Mouse (Mus musculus): ENCODE data around the gene Tnpo3. TPM values are rescaled to one million over a fixed set of nuclear protein-coding genes. Genes with fewer than 3 reads are reported as not detected.

Tnpo3 gene
- polyA plus RNA-seq, 1 experiment from 2014 or later, result 83.4 TPM

- Histone ChIP-seq H3K4me1 (ENCODE audit: control insufficient read depth, insufficient read depth, low read depth, low read length) (no peaks in the 10 kb centered on the region), H3K27ac (ENCODE audit: low read depth, low read length) (no peak overlapping the region), H3K9ac (ENCODE audit: low read depth, low read length) (no peak overlapping the region), H3K4me3 (ENCODE audit: low read length) (no peak overlapping the region), H3K36me3 (ENCODE audit: control insufficient read depth, insufficient read depth, low read length) (no peaks in the 10 kb centered on the region), H3K27me3 (replicated peaks; ENCODE audit: control insufficient read depth, insufficient read depth, low read length) (no peaks in the 10 kb centered on the region; the same call in 1 of the 2 replicates), H3K9me3 (ENCODE audit: control insufficient read depth, low read length) (no peaks in the 10 kb centered on the region), H3K4me2 (ENCODE audit: low read length) (no peak overlapping the region)
- WGBS, result 76% methylated on average over 3 of the region's 3 CpGs
- ATAC-seq, result no peak
Measured at GRCm38 (mm10) chr6:29637397-29638373, 28.0 kb upstream of the Tnpo3 start.

DNA sequence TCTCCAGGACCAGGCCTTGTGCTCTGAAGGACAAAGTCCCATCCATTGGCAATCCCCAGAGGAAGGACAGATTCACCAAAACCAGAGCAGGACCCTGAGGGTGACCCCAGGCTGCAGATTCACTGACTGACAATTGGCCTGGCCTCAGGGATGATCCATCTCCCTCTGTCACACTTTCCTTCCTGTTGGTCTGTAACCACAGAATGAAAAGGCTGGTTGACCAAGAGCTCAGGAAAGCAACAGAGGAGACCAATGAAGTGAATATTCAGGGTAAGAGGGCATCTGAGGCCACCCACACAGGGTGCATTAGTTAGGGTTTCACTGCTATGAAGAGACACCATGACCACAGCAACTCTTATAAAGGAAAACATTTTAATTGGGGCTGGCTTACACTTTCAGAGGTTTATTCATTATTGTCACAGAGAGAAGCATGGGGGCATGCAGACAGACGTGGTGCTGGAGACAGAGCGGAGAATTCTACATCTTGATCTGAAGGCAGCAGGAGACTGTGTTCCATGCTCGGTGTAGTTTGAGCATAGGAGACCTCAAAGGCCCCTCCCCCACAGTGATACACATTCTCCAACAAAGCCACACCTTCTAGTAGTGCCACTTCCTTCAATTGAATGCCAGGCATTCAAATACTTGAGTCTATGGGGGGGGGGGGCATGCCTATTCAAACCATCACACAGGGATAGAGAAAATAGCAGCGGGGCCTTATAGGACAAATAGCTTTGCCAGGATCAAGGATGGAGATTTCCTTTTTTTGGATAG lies 26.8 kb upstream of the Tnpo3 start:
- no peaks in the 10 kb centered on the region for H3K9me3 ChIP-seq (ENCODE audit: control insufficient read depth, low read length)
- WGBS, result 90% methylated on average over 4 of the region's 4 CpGs

GRCm38 (mm10) chr6:29634537-29634936 lies 24.9 kb upstream of the Tnpo3 start:
- Histone ChIP-seq H3K27ac (ENCODE audit: low read depth, low read length) (no peak overlapping the region), H3K9ac (ENCODE audit: low read depth, low read length) (no peak overlapping the region), H3K4me2 (ENCODE audit: low read length) (no peak overlapping the region), H3K36me3 (ENCODE audit: control insufficient read depth, insufficient read depth, low read length) (no peaks in the 10 kb centered on the region), H3K4me3 (ENCODE audit: low read length) (no peak overlapping the region), H3K27me3 (replicated peaks; ENCODE audit: control insufficient read depth, insufficient read depth, low read length) (no peaks in the 10 kb centered on the region; the same call in 1 of the 2 replicates), H3K9me3 (ENCODE audit: control insufficient read depth, low read length) (no peaks in the 10 kb centered on the region), H3K4me1 (ENCODE audit: control insufficient read depth, insufficient read depth, low read depth, low read length) (no peaks in the 10 kb centered on the region)
- no peak for ATAC-seq
- 93% methylated on average over 1 of the region's 1 CpGs for WGBS

More for the DNA sequence above, 26.8 kb upstream of the Tnpo3 start:
- Histone ChIP-seq H3K4me1 (ENCODE audit: control insufficient read depth, insufficient read depth, low read depth, low read length) (no peaks in the 10 kb centered on the region), H3K4me2 (ENCODE audit: low read length) (no peak overlapping the region), H3K27me3 (replicated peaks; ENCODE audit: control insufficient read depth, insufficient read depth, low read length) (no peaks in the 10 kb centered on the region; the same call in 1 of the 2 replicates), H3K27ac (ENCODE audit: low read depth, low read length) (no peak overlapping the region), H3K36me3 (ENCODE audit: control insufficient read depth, insufficient read depth, low read length) (no peaks in the 10 kb centered on the region), H3K4me3 (ENCODE audit: low read length) (no peak overlapping the region), H3K9ac (ENCODE audit: low read depth, low read length) (no peak overlapping the region)
- no peak for ATAC-seq

DNA sequence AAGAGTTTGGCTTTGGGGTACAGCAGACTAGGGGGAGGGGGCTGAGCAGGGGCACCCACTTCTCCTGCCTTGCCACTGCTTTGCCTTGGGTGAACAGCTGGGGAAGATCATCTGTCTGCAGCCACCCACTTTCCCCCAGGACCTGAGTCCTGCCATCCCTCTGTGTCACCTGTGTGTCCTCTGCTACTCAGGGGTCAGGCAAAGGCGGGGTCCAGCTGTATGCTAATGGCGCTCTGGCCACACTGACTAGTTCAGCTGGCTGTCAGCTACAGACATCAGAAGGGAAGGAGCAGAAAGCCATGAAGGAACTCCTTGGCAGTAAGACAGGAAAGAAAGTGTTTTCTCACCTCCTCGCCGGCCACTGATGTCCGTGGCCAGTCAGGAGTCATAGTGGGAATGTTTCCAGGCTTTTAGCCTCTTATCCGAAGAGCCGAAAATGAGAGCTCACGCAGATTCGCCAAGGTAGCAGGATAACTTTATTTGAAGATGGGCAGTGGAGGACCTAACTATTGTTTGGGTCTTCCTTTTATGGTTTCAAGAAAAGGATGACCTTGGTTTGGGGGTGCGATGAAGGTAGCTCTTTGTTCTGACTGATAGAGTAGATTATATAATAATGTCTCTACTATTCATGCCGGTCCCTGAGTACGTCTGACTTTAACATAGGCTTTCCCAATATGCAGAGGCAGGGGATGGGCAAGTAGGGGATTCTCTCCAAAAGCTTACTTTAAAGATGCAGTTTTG lies 23.0 kb upstream of the Tnpo3 start:
- Histone ChIP-seq H3K9ac (ENCODE audit: low read depth, low read length) (no peak overlapping the region), H3K4me3 (ENCODE audit: low read length) (no peak overlapping the region), H3K27me3 (replicated peaks; ENCODE audit: control insufficient read depth, insufficient read depth, low read length) (no peaks in the 10 kb centered on the region; the same call in 1 of the 2 replicates), H3K9me3 (ENCODE audit: control insufficient read depth, low read length) (no peaks in the 10 kb centered on the region), H3K36me3 (ENCODE audit: control insufficient read depth, insufficient read depth, low read length) (no peaks in the 10 kb centered on the region), H3K4me2 (ENCODE audit: low read length) (no peak overlapping the region), H3K4me1 (ENCODE audit: control insufficient read depth, insufficient read depth, low read depth, low read length) (no peaks in the 10 kb centered on the region), H3K27ac (ENCODE audit: low read depth, low read length) (no peak overlapping the region)
- 52% methylated on average over 12 of the region's 12 CpGs for WGBS
- ATAC-seq, result no peak

GRCm38 (mm10) chr6:29631751-29632551 lies 22.3 kb upstream of the Tnpo3 start:
- ATAC-seq, result no peak
- H3K4me1 ChIP-seq (ENCODE audit: control insufficient read depth, insufficient read depth, low read depth, low read length), result no peaks in the 10 kb centered on the region
- no peak overlapping the region for H3K9ac ChIP-seq (ENCODE audit: low read depth, low read length)
- no peak overlapping the region for H3K27ac ChIP-seq (ENCODE audit: low read depth, low read length)
- no peak overlapping the region for H3K4me3 ChIP-seq (ENCODE audit: low read length)
- WGBS, result 21% methylated on average over 10 of the region's 10 CpGs
- no peaks in the 10 kb centered on the region; the same call in 1 of the 2 replicates for H3K27me3 ChIP-seq (replicated peaks; ENCODE audit: control insufficient read depth, insufficient read depth, low read length)
- H3K9me3 ChIP-seq (ENCODE audit: control insufficient read depth, low read length), result no peaks in the 10 kb centered on the region
- no peak overlapping the region for H3K4me2 ChIP-seq (ENCODE audit: low read length)
- no peaks in the 10 kb centered on the region for H3K36me3 ChIP-seq (ENCODE audit: control insufficient read depth, insufficient read depth, low read length)

DNA sequence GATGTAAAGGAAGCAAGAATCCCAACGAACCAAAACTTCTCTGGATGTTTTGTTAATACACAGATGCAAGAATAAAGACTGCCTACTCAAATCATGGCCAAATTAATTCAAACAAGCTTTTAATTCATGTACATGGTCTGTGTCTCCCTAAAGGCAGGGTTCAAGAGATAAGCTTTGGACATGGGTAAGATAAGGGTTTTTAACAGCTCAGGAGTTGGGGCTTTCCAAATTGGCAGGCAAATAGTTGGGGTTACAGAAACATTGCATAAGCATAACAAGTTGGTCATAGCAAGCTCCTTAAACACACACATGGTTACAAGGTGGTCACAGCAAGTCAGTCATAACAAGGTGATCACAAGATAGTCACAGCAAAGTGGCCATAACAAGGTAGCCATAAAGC lies 20.5 kb upstream of the Tnpo3 start:
- WGBS, result 89% methylated on average over 1 of the region's 1 CpGs
- no peak for ATAC-seq
- Histone ChIP-seq H3K9me3 (ENCODE audit: control insufficient read depth, low read length) (no peaks in the 10 kb centered on the region), H3K4me1 (ENCODE audit: control insufficient read depth, insufficient read depth, low read depth, low read length) (no peaks in the 10 kb centered on the region), H3K27me3 (replicated peaks; ENCODE audit: control insufficient read depth, insufficient read depth, low read length) (no peaks in the 10 kb centered on the region; the same call in 1 of the 2 replicates), H3K4me3 (ENCODE audit: low read length) (no peak overlapping the region), H3K4me2 (ENCODE audit: low read length) (no peak overlapping the region), H3K9ac (ENCODE audit: low read depth, low read length) (no peak overlapping the region), H3K36me3 (ENCODE audit: control insufficient read depth, insufficient read depth, low read length) (no peaks in the 10 kb centered on the region), H3K27ac (ENCODE audit: low read depth, low read length) (no peak overlapping the region)

GRCm38 (mm10) chr6:29627756-29628155 lies 18.1 kb upstream of the Tnpo3 start:
- Histone ChIP-seq H3K4me2 (ENCODE audit: low read length) (no peak overlapping the region), H3K36me3 (ENCODE audit: control insufficient read depth, insufficient read depth, low read length) (no peaks in the 10 kb centered on the region), H3K27me3 (replicated peaks; ENCODE audit: control insufficient read depth, insufficient read depth, low read length) (no peaks in the 10 kb centered on the region), H3K4me3 (ENCODE audit: low read length) (no peak overlapping the region), H3K4me1 (ENCODE audit: control insufficient read depth, insufficient read depth, low read depth, low read length) (no peaks in the 10 kb centered on the region), H3K9me3 (ENCODE audit: control insufficient read depth, low read length) (no peaks in the 10 kb centered on the region), H3K27ac (ENCODE audit: low read depth, low read length) (no peak overlapping the region), H3K9ac (ENCODE audit: low read depth, low read length) (no peak overlapping the region)
- WGBS, result 89% methylated on average over 2 of the region's 2 CpGs
- ATAC-seq, result no peak

DNA sequence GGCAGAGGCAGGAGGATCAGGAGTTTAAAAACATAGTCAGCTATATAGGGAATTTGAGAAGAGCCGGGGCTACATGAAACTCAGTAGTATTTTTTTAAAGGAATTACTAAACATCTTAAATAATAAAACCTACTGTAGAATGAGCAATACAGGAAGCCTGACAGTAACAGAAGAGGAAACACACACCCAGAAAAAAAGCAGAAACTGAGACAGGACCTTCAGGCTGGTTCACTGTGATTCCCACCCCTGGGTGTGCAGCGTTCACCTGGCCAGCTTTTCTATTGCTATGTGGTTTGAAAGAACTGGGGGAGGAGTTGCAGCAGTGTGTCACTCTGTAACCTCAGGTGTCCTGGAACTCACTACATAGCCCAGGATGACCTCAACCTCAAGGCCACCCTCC lies 14.2 kb upstream of the Tnpo3 start:
- no peak for ATAC-seq
- no peaks in the 10 kb centered on the region for H3K4me1 ChIP-seq (ENCODE audit: control insufficient read depth, insufficient read depth, low read depth, low read length)

More for the DNA sequence above, 14.2 kb upstream of the Tnpo3 start:
- H3K27ac ChIP-seq (ENCODE audit: low read depth, low read length), result no peak overlapping the region
- no peak overlapping the region for H3K4me2 ChIP-seq (ENCODE audit: low read length)
- H3K9me3 ChIP-seq (ENCODE audit: control insufficient read depth, low read length), result no peaks in the 10 kb centered on the region
- WGBS, result 98% methylated on average over 2 of the region's 2 CpGs
- no peaks in the 10 kb centered on the region for H3K27me3 ChIP-seq (replicated peaks; ENCODE audit: control insufficient read depth, insufficient read depth, low read length)
- H3K4me3 ChIP-seq (ENCODE audit: low read length), result no peak overlapping the region
- H3K9ac ChIP-seq (ENCODE audit: low read depth, low read length), result no peak overlapping the region
- no peaks in the 10 kb centered on the region for H3K36me3 ChIP-seq (ENCODE audit: control insufficient read depth, insufficient read depth, low read length)
